In the genomic region with DNA sequence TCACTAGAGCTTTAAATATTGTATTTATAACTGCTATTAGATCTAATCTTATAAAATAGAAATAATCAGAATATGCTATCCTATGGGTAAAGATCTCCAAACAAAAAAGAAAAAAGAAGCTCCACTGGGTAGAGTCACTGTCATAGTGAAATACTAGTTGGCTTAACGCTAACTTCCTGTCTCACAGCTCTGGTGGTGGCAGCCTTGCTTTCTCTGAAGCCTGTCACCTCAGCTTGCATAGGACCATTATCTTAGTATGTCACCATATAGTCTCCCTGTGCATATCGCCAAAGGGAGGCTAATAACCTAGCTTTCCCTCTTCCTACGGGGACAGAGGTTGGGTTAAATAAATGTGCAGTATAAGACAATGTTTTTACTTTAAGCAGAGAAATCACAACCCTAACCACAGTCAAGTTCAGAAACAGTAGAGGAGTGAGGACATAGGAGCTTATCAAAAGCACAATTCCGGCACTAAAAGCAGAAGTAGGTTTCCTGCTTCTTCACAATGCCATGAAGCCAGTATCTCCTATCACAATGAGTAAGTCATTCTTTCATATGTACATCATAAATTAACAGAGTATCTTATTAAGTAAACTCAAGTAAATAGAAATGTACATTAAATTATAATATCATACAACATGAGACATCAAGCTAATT, we compare ENCODE assay signal across 12 mouse cellular contexts.
"Had no signal": no experiment of that assay in that cellular context is flagged by ENCODE, and none has a peak within 500 bp of the region (broad histone marks: within the 10 kb centered on the region; RNA-seq: fewer than 3 reads in every experiment).

No protein-coding gene starts in this region.

- ATAC-seq: liver, postnatal 0 days; midbrain, embryonic 13.5 days had no signal

- H3K9ac ChIP-seq: liver, embryonic 13.5 days; liver, postnatal 0 days; lung, embryonic 15.5 days; midbrain, embryonic 13.5 days; neural tube, embryonic 12.5 days; stomach, embryonic 15.5 days had no signal

- H3K36me3 ChIP-seq: limb, embryonic 10.5 days; liver, embryonic 13.5 days; lung, embryonic 15.5 days; midbrain, embryonic 13.5 days; neural tube, embryonic 12.5 days; stomach, embryonic 15.5 days had no signal

- H3K4me2 ChIP-seq: liver, embryonic 13.5 days; lung, embryonic 15.5 days; midbrain, embryonic 13.5 days; neural tube, embryonic 12.5 days; stomach, embryonic 15.5 days had no signal

- H3K27me3 ChIP-seq: liver, embryonic 13.5 days; lung, embryonic 15.5 days; midbrain, embryonic 13.5 days; neural tube, embryonic 12.5 days; stomach, embryonic 15.5 days had no signal

- H3K9me3 ChIP-seq: limb, embryonic 10.5 days; liver, embryonic 13.5 days; lung, embryonic 15.5 days; midbrain, embryonic 13.5 days; neural tube, embryonic 12.5 days; stomach, embryonic 15.5 days had no signal

- H3K4me1 ChIP-seq: limb, embryonic 10.5 days; liver, embryonic 13.5 days; lung, embryonic 15.5 days; midbrain, embryonic 13.5 days; neural tube, embryonic 12.5 days; stomach, embryonic 15.5 days had no signal

- H3K27ac ChIP-seq: left cerebral cortex, adult 2 months; limb, embryonic 10.5 days; liver, embryonic 13.5 days; lung, embryonic 15.5 days; midbrain, embryonic 13.5 days; neural tube, embryonic 12.5 days; stomach, embryonic 15.5 days had no signal

- DNase-seq: kidney, adult 2 months; kidney, postnatal 25 days; liver, embryonic 13.5 days; liver, postnatal 0 days; lung, postnatal 14 days; thymus, postnatal 4 days had no signal

- H3K4me3 ChIP-seq: left cerebral cortex, adult 2 months; limb, embryonic 10.5 days; liver, embryonic 13.5 days; lung, embryonic 15.5 days; midbrain, embryonic 13.5 days; neural tube, embryonic 12.5 days; stomach, embryonic 15.5 days had no signal
